Mouse (Mus musculus): ENCODE results near the gene Gm28374. TPM values are rescaled to one million over a fixed set of nuclear protein-coding genes. Genes with fewer than 3 reads are reported as not detected.

Gene Gm28374
- not detected in 4 replicates for total RNA-seq (2023)

GRCm38 (mm10) chr19:6082156-6082555 lies at the start of gene Gm28374:
Gene Gm28374 (minus strand): TSS chr19:6082256.

GRCm38 (mm10) chr19:6127760-6128341 lies 45.8 kb upstream of the Gm28374 start, which contains the start of gene Snx15:
Gene Snx15 (minus strand): TSS chr19:6128304.

DNA sequence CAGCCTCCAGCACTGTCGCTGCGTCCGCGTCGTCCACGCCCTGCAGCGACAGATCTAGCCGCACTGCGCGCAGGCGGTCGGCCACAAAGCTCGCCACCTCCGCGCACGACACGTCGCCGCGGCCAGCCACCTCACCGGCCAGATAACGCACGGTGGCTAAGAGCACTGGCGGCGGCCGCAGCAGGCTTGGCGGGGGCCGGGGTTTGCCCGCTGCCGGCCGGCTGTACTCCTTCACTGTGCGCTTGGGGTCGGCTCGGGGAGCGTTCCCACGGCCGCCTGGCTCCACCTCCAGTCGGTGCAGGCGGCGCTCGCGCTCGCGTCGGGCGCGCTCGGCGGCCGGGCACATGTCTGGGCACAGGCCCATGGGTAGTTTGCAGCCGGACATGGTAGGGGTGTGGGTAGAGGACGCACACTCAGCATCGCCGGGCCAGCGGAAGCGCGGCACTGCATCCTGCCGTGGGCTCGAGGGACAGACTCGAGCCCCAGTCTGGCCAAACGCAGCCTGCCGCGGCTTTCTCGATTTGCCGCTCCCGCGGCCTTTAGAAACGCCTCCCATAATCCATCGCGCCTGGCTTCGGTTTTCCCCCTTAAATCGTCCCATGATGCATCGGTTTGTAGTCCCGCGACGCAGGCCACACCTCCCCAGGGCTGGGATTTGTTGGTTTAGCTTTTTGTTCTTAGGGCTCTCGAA lies 36.1 kb upstream of the Gm28374 start, which contains the start of gene Sac3d1:
TSS of gene Sac3d1 (minus strand) at position 665 of the 691 bp plus-strand sequence.

DNA sequence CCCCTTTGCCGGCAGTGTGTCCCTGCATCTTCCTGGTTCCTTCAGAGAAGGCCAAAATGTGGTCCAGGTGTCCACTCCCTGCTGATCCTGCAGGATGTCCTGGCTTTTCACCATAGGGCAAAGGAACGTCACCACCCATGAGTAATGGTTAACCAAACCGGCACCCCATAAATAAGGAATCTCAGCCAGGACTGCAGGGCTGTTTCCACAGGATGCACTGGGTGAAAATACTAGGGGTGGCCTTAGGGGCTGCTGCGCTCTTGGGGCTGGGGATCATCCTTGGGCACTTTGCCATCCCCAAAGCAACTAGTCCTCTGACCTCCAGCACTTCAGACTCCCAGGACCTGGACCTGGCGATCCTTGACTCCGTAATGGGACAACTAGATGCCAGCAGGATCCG lies 23.5 kb upstream of the Gm28374 start, which contains the start of gene Naaladl1:
TSS of gene Naaladl1 (plus strand) at position 197 of the 400 bp plus-strand sequence.

DNA sequence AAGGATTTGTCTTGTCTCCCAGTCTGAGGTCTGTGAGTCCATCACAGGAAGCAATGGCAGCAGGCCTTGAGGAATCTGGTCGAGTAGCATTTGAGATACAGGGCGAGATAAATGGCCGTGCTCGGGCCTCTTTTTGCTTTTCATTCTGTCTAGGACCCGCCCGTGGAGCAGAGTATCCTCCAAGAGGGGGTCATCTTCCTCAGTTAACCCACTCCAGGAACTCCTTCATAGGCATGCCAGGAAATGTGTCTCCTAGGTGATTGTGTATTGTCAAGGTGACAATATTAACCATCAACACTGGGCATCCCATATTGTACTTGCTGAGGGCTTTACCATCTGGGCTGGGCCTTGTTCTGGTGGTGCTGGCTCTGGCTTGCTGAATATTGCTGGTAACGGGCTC lies 12.1 kb upstream of the Gm28374 start, which contains the start of gene AC131692.1:
TSS of gene AC131692.1 (plus strand) at position 301 of the 400 bp plus-strand sequence.

GRCm38 (mm10) chr19:6084478-6085248 lies 2.6 kb upstream of the Gm28374 start, which contains the start of the genes Zfpl1 and Cdca5:
Gene Zfpl1 (minus strand): TSS chr19:6084956.
Gene Cdca5 (plus strand): TSS chr19:6084983.

GRCm38 (mm10) chr19:6079983-6080480 lies 2.0 kb downstream of the Gm28374 start, which contains the start of gene Tmem262:
Gene Tmem262 (plus strand): TSS chr19:6080033.

DNA sequence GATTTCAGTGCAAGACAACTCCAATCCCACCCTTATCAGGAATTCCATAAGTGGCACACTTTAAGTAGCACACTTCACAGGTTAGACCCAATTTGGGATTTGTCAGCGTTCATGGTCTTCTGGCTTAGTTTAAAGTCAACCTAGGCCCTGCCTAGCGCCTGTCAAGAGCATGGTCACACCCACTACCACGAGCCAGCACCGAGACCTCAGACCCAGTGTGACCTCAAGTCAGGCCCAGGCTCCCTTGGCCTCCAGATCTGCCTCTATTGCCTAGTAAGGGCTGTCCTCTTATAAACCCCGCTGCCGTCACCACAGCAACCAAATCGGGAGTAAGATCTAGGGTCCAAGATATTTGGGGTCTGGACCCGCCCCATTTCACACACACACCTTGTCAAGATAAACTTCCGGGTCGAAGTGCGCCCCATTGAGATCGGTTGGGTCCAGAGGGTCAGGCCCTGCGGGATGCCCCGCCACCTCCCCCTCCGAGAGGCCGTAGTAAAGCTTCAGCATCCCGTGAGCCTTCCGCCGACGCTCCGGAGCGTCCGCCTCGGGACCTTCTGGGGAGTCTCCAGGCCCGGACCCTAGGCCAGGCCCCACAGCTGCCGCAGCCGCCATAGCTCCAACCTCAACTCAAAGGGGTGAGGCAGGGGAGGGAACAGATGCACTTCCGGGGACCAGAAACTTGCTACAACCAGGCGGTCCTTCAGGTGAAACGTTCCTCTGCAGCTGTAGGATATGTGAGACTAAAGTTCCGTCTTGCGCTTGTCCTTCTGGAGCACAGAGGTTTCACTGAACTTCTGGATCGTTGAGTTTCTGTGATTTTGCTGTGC lies 5.3 kb downstream of the Gm28374 start, which contains the start of gene Vps51:
TSS of gene Vps51 (minus strand) at position 668 of the 830 bp plus-strand sequence.

GRCm38 (mm10) chr19:6067724-6068415 lies 14.2 kb downstream of the Gm28374 start, which contains the start of gene Tm7sf2:
Gene Tm7sf2 (minus strand): TSS chr19:6068373.

DNA sequence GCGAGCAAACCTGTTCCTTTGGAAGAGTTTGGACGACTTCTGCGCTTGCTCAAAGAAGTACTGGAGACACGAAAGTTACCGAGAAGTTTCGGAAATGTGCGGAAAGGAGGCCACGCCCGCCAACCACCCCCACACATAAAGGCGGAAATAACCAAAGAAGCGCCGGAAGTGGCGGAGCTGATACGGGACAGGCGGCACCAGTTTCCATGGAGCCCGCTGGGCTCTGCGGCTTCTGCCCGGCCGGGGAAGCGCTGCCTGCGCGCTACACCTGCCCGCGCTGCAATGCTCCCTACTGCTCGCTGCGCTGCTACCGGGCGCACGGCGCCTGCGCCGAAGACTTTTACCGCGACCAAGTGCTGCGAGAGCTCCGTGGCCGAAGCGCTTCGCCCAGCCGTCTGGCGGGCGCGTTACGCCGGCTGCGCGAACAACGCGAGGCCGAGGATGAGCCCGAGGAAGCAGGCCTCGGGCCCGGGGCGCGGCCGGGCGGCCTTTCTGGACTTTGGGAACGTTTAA lies 21.0 kb downstream of the Gm28374 start, which contains the start of gene Znhit2:
TSS of gene Znhit2 (plus strand) at position 172 of the 513 bp plus-strand sequence.

DNA sequence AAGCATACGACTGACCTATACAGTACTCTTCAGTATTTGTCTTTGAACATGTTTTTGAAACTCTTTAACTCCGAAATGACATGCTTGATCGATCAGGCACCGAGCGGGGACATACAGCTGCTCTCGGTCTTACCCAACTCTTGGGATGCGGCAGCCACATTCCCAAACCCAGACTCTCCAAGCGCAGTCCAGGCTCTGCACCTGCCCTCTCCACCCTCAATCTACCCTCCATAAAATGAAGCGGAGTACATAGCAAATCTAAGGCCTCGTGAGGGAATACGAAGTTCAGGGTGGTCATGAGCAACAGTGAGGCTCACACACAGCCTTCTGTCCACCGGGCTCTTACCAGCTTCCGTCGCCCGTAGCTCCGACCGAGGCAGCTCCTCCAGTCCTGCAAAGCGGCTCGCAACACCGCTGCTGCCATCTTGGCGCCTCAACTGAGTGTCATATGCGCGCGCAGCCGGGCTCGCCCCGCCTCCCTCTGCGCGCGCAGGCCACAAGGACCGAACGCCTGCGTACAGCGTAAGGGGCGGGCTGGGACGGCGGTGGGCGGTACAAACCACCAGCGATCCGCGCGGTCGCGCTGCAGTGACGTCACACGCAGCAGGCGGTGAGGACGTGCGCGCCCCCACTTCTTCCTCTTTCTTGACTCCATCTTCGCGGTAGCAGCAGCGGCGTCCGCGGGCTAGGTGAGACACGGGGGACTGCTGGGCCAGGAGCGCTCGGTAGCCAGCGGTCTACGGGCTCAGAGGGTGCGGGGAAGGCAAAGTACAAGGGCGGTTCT lies 24.6 kb downstream of the Gm28374 start, which contains the start of the genes Mrpl49 and Fau:
TSS of gene Mrpl49 (minus strand) at position 473 of the 784 bp plus-strand sequence.
TSS of gene Fau (plus strand) at position 532 of the 784 bp plus-strand sequence.

DNA sequence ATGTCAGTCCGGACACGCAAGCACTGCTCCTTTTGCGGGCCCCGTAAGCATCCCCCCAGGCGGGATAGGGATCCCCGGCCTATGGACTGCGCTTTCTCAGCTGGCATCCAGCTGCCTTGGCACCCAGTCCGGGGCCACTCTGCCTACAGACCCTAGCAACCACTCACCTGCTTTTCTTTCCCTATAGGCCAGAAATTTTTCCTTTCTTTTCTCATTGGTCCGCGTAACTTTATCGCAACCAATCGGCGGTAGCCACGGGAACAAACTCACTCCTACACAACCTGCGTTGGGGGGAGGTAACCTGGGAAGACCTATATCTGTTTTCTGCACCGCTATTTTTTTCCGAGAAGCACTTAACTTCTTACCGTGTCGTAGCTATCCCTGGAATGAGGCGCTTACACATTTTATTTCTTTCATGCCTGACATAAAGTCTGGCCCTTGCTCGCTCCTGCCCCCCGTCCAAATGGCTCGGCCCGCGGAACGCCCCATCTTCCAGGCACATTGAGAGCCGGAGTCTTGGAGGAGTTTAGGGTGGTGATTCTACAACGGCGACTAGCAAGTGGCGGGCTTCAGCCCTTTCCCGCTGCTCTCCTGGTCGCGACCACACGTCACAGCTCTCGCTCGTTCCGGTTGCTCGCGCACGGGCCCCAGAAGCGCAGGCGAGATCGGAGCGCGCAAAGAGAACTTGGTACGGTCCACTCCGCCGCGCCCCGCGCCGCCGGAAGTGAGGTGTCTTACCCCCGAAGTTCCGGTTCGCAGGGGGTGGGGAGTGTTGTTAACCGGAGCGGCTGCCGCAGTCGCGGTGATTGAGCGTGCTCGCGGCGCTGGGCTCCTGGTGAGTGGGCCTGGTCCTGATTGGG lies 35.5 kb downstream of the Gm28374 start, which contains the start of gene Syvn1:
TSS of gene Syvn1 (plus strand) at position 283 of the 860 bp plus-strand sequence.

Other genes starting within 250 kb of the Gm28374 start
- 33.0 to 43.6 TPM (median 39.5 TPM) in 4 replicates for gene Frmd8, start 207.0 kb downstream of the Gm28374 start, total RNA-seq (2023)
- gene Slc25a45, start 204.4 kb downstream of the Gm28374 start, total RNA-seq (2023): 17.1 to 24.8 TPM (median 22.9 TPM) in 4 replicates
- 1.8 to 2.4 TPM (median 2.4 TPM) in 4 replicates for gene Tigd3, start 188.1 kb downstream of the Gm28374 start, total RNA-seq (2023)
- 146 to 167 TPM (median 148 TPM) in 4 replicates for gene Dpf2, start 169.2 kb downstream of the Gm28374 start, total RNA-seq (2023)
- 0.15 to 0.43 TPM (median 0.15 TPM) in 3 of 4 replicates, not detected in the other for gene Cdc42ep2, start 157.4 kb downstream of the Gm28374 start, total RNA-seq (2023)
- 70.0 to 82.8 TPM (median 72.2 TPM) in 4 replicates for gene Pola2, start 118.1 kb downstream of the Gm28374 start, total RNA-seq (2023)
- not detected in 4 replicates for gene Slc22a20, start 96.1 kb downstream of the Gm28374 start, total RNA-seq (2023)
- gene Capn1, start 66.4 kb downstream of the Gm28374 start, total RNA-seq (2023): 72.1 to 103 TPM (median 80.6 TPM) in 4 replicates
- gene Syvn1, start 35.7 kb downstream of the Gm28374 start, total RNA-seq (2023): 154 to 181 TPM (median 166 TPM) in 4 replicates
- 15.2 to 17.2 TPM (median 15.8 TPM) in 4 replicates for gene Mrpl49, start 24.5 kb downstream of the Gm28374 start, total RNA-seq (2023)
- gene Fau, start 24.4 kb downstream of the Gm28374 start, total RNA-seq (2023): 3,352 to 3,577 TPM (median 3,439 TPM) in 4 replicates
- gene Znhit2, start 21.1 kb downstream of the Gm28374 start, total RNA-seq (2023): 10.8 to 13.2 TPM (median 12.5 TPM) in 4 replicates
- gene Tm7sf2, start 13.9 kb downstream of the Gm28374 start, total RNA-seq (2023): 9.1 to 13.6 TPM (median 10.5 TPM) in 4 replicates
- gene Vps51, start 5.0 kb downstream of the Gm28374 start, total RNA-seq (2023): 94.8 to 109 TPM (median 102 TPM) in 4 replicates
- gene Tmem262, start 2.2 kb downstream of the Gm28374 start, total RNA-seq (2023): not detected in 4 replicates
- gene Zfpl1, start 2.7 kb upstream of the Gm28374 start, total RNA-seq (2023): 50.9 to 56.9 TPM (median 54.3 TPM) in 4 replicates
- gene Cdca5, start 2.7 kb upstream of the Gm28374 start, total RNA-seq (2023): 1.4 to 2.8 TPM (median 1.8 TPM) in 4 replicates
- 0.81 TPM in 1 of 4 replicates, not detected in the others for gene AC131692.1, start 12.2 kb upstream of the Gm28374 start, total RNA-seq (2023)
- gene Naaladl1, start 23.5 kb upstream of the Gm28374 start, total RNA-seq (2023): not detected in 4 replicates
- 6.4 to 8.9 TPM (median 8.8 TPM) in 4 replicates for gene Sac3d1, start 36.4 kb upstream of the Gm28374 start, total RNA-seq (2023)
- 31.0 to 37.8 TPM (median 33.7 TPM) in 4 replicates for gene Snx15, start 46.0 kb upstream of the Gm28374 start, total RNA-seq (2023)
- not detected in 4 replicates for gene Batf2, start 58.7 kb upstream of the Gm28374 start, total RNA-seq (2023)
- 27.2 to 31.2 TPM (median 29.9 TPM) in 4 replicates for gene Arl2, start 59.3 kb upstream of the Gm28374 start, total RNA-seq (2023)
- gene Majin, start 102.1 kb upstream of the Gm28374 start, total RNA-seq (2023): not detected in 4 replicates
- gene Gpha2, start 144.1 kb upstream of the Gm28374 start, total RNA-seq (2023): not detected in 4 replicates
- 24.9 to 26.1 TPM (median 25.8 TPM) in 4 replicates for gene Ppp2r5b, start 153.6 kb upstream of the Gm28374 start, total RNA-seq (2023)
- gene Atg2a, start 159.4 kb upstream of the Gm28374 start, total RNA-seq (2023): 179 to 210 TPM (median 199 TPM) in 4 replicates
- gene Ehd1, start 194.5 kb upstream of the Gm28374 start, total RNA-seq (2023): 271 to 293 TPM (median 280 TPM) in 4 replicates
- gene Cdc42bpg, start 224.2 kb upstream of the Gm28374 start, total RNA-seq (2023): 13.0 to 21.1 TPM (median 19.9 TPM) in 4 replicates